Mouse (Mus musculus): Measurements from ENCODE around the gene Cemip.

DNA sequence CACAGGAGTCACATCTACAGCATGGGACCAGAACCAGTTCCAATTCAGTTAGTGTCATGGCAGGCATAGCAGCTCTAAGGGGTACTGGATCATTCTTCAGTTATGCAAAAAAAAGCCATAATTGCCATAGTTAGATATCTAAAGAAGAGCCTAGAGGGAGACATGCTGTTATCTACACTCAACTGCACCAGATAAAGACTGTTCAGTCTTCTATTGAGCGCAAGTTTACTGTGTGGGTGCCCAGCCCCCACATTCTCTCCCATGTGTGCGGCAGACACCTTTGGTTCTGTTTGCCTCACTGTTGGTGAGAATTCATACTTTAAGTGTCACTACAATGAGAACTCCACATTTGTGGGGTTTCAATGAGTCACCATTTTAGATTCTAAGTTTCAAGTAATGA lies 85.6 kb downstream of the Cemip start:
- TF ChIP-seq CTCF (IDR thresholded peaks at IDR 0.05; ENCODE audit: borderline replicate concordance, control insufficient read depth, extremely low read depth, insufficient read depth, low read length, poor library complexity) (no peak), POLR2A (IDR thresholded peaks at IDR 0.05; ENCODE audit: control insufficient read depth, extremely low read depth, insufficient read depth, low read length, poor library complexity) (no peak)

Measured in thymus, adult 2 months (tissue).